Mouse (Mus musculus) left cerebral cortex, postnatal 4 days (tissue): ENCODE measurements at regions not wholly inside any gene's neighbourhood (a gene's known extent, or its start where the extent isn't known, plus 50 kb on each side); places are given as distances from the start of the nearest gene placed in this dataset.
A peak's percentile ranks its signal among the peaks of the same experiment; 100 is the strongest.

Source experiments
- DNase-seq: peaks from one replicate; pipeline ENCODE4 v3.0.0-alpha.2; 2022
- intact Hi-C: fragments of 180-260 bp; cut with DNase I; formaldehyde crosslinking; loops from one replicate; pipeline ENCODE4 v1.15.1; 2025

- intact Hi-C loops: no loop called here
- DNase-seq: no peak
These were observed 83.7 kb upstream of the Lama2 start for GRCm38 (mm10) chr10:27703260-27703659.

- DNase-seq: no peak
- intact Hi-C loops: no loop called here
These were observed 78.7 kb upstream of the Lama2 start for GRCm38 (mm10) chr10:27698305-27698704.

- DNase-seq: peak; percentile 26
- intact Hi-C loops: no loop called here
These were observed 61.8 kb upstream of the Lama2 start for GRCm38 (mm10) chr10:27681376-27681775.

- no peak for DNase-seq
- intact Hi-C loops: no loop called here
These were observed 56.0 kb upstream of the Lama2 start for GRCm38 (mm10) chr10:27675579-27675978.

- intact Hi-C loops: no loop called here
- no peak for DNase-seq
These were observed 54.8 kb upstream of the Lama2 start for GRCm38 (mm10) chr10:27674379-27674778.
